Mouse (Mus musculus): ENCODE results near the gene B2m. TPM values are rescaled to one million over a fixed set of nuclear protein-coding genes. Genes with fewer than 3 reads are reported as not detected.

Gene B2m
- total RNA-seq, 2 experiments from 2014 or later = 82.2 to 128 TPM

DNA sequence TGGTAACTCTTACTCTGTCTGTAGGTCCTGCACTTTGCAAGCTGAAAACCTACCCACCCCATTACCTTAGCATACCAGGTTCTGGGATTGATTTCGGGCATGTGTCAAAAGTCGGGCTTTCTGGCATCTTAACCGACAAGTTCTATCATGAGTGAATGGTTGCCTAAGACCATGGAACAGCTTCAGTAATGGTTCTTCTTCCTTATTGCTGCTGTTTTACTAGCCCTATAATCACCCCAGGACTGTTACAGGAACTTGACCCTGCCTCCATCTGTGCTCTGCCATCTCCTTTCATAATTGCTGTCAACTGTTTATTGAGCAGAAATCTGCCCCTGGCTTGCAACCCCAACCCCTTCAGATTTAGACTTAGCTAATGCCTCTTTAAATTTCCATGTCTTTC, 39.3 kb downstream of the B2m start:
- DNase-seq (ENCODE audit: low spot score) = no peak

DNA sequence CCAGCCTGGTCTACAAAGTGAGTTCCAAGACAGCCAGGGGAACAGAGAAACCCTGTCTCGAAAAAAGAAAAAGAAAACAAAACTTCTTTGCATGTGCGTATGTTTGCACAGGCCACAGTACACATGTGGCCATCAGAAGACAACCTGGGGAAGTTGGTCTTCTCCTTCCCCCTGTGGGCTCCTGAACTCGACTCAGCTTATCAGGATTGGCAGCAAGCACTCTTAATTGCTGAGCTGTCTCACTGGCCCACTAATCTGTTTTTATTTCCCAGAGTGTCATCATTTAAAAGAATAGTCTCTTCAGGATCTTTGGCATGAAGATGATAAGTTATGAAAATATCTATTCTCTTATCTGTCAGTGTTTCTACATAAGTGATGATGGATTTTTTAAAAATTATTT, 44.4 kb downstream of the B2m start:
- no peak for DNase-seq (ENCODE audit: low spot score)

DNA sequence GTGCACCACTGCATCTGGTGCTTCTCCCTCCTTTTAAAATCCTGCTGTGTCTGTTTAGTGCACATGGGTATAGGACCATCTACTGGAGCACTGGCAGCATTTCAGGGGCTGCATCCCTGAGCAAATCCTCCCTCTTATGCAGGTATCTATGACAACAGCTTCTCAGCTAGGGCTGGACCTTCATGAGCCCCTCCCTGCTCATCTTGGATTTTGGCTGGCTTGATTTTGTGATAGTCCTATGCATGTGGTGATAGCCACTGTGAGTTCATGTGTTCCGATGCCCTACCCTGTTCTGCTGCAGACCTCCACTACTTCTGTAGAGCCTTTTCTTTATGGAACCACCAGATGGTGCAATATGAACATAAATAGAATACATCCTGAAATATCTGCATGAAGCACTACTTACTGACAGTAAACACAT, 47.0 kb downstream of the B2m start:
- peak; percentile 9 for DNase-seq (ENCODE audit: low spot score)

GRCm38 (mm10) chr2:122201501-122201900, 54.0 kb downstream of the B2m start:
- DNase-seq (ENCODE audit: low spot score) = no peak

Other genes with a start within 250 kb of the B2m start
- 1 to 10 TPM; 4.9 to 7.8 TPM for gene Ctdspl2, start 191.7 kb upstream of the B2m start, total RNA-seq (2021)
- gene Mageb3, start 191.6 kb upstream of the B2m start, total RNA-seq (2021) = not detected
- gene Eif3j1, start 119.1 kb upstream of the B2m start, total RNA-seq (2021) = 10 to 100 TPM; 31.2 to 35.6 TPM
- 1 to 10 TPM; 5.8 to 6.4 TPM for gene Spg11, start 29.3 kb upstream of the B2m start, total RNA-seq (2021)
- not detected for gene Trim69, start 13.0 kb downstream of the B2m start, total RNA-seq (2021)
- not detected for gene Patl2, start 38.5 kb downstream of the B2m start, total RNA-seq (2021)
- gene Terb2, start 38.6 kb downstream of the B2m start, total RNA-seq (2021) = not detected
- gene Sord, start 87.1 kb downstream of the B2m start, total RNA-seq (2021) = 10 to 100 TPM; 65.2 to 69.0 TPM
- gene Duox2, start 150.8 kb downstream of the B2m start, total RNA-seq (2021) = under 1 TPM; 0.07 to 0.09 TPM
- not detected for gene Duoxa2, start 151.2 kb downstream of the B2m start, total RNA-seq (2021)
- 1 to 10 TPM in 1 of 2 experiments, under 1 TPM in 1; 0.25 to 1.2 TPM for gene Duoxa1, start 166.0 kb downstream of the B2m start, total RNA-seq (2021)
- under 1 TPM; 0.50 to 0.83 TPM for gene Duox1, start 168.0 kb downstream of the B2m start, total RNA-seq (2021)
- gene Shf, start 221.5 kb downstream of the B2m start, total RNA-seq (2021) = 1 to 10 TPM; 1.7 to 1.9 TPM

Measured in gastrocnemius, adult 18-20 months (tissue).